Mouse (Mus musculus) gastrocnemius, postnatal 25 days (tissue): ENCODE data around the gene Cyp19a1. TPM values are rescaled to one million over a fixed set of nuclear protein-coding genes. Genes with fewer than 3 reads are reported as not detected.

ENCODE experiments used
- DNase-seq: peaks from one replicate; pipeline ENCODE4 v3.0.0; 2022
- long read RNA-seq, 2 experiments: library from polyadenylated mRNA; stranded (forward); transcript quantifications; one replicate each; pipeline ENCODE4 v2.0.0; 2021
- total RNA-seq, 2 experiments: library from RNA; stranded (reverse); gene quantifications; 1 replicate in 1 of 2; 2 replicates in 1 of 2; pipeline ENCODE4 v1.2.3; 2021

The Cyp19a1 gene
- total RNA-seq = not detected
- long read RNA-seq, experiment 1 = 0 reads
- long read RNA-seq, experiment 2 = 0 reads

DNA sequence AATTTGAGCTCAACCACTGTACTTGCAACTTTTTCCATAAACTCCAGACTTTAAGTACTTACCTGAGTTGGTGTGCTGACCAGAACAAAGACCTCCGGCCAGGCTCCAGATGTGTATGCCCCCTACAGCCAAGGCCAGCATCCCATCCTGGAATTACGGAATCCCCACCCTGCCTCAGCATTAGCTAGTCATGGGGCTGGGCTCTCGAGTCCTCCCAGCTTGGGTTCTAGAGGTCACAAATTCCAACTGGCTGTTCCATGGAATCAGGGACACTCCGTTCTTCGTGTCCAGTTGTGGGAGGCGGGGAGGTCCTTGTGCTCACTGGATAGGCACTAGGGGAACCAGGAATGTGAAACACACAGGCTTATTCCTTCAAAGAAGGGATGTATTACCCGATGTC, at the start of gene Cyp19a1:
Gene Cyp19a1, minus strand, starts transcription at position 101 of the 400 bp plus-strand sequence.
- no peak for DNase-seq

DNA sequence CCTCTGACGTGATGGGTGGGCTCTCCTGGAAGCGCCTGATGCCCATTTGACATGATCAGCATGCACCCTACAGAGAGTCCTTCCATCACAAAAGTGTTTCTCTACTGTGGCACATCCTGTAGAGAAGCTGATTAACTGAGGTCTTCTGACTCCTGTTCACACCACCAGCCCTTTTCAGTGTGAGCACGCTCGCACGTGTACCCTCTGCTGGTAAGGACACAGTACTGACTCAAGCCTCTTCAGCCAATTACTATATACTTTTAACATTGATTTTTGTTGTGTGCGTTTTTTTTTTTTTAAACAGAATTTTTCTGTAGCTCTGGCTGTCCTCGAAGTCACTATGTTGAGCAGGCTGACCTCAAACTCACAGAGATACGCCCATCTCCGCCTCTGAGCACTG, 48.5 kb upstream of the Cyp19a1 start:
- DNase-seq = no peak

DNA sequence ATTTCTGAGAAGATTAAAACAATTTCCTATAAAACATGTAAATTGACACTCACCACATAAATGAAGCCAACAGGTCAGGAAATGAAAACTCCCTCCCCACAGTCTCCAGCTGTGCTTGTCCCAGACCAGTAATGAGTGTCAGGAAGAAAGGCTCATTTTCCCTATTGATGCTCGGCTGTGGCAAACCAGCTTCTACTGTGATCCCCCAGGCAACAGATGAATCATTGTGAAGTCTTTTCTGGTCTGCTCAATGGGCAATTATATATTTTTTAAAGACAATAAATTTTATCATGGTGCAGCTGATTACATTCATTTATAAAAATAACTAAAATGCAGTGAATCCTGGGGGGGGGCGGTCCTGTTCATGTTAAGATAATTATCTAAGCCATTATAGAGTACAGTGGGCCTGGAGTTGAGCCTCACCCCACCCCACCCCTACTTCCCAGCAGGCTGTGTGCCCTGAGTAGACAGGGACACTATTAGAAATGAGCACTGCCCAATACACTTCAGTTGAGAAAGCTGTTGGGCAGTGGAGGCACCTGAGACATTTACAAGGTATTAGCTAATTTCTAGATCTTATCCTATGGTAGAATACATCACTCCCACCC, 40.9 kb upstream of the Cyp19a1 start:
- DNase-seq = no peak

DNA sequence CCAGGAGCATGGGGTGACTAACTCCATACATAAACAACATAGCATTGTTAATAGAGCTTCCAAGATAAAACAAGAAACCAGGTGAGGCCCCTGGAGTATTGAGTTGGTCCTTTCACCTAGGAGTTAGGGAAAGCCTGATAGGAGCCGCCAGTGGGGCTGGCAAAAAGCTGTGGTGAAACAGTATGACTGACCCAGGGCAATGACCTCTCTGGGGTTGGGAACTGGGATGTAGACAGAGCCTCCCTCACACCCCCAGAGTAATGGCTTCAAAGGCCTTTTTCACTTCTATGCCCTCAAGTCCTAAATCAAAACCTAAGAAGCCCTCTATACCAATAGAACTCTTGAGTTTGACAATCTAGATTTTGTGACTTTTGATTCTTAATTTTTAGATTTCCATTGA, 40.3 kb upstream of the Cyp19a1 start:
- DNase-seq = no peak

DNA sequence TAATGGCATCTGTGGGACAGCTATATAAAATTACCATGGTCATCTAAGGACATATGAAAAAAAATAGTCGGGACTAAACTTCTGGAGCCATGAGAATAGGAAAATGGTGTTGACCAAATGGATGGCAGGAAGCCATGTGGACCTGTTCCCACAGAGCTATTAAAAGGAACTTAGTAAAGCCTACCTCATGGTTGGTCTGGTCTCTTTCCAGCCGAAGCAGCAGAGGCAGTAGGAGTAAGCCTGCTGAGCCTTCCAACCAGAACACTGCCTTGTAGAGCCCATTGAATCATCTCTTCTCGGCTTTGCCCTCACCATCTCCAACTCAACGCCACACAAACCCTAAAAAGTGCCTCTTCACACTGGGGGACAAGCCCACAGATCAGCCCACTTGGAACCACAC, 33.3 kb upstream of the Cyp19a1 start:
- peak; percentile 14 for DNase-seq

DNA sequence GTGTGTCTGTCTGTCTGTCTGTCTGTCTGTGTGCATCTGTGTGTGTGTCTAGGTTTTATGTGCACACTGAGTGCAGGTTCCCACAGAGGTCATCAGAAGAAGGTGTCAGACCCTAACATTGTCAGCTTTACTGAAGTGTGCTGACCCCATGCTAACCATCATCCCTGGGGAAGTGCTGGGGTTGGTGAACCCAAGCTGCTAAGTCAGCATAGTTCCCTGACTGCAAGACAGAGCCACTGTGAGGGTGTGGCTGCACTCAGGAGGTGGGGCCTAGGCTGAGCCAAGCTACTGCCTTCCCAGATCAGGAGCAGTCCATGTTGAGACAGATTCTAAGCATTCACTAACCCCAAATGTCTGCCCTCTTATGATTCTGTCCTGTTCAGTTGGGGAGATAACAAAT, 31.9 kb upstream of the Cyp19a1 start:
- DNase-seq = no peak

DNA sequence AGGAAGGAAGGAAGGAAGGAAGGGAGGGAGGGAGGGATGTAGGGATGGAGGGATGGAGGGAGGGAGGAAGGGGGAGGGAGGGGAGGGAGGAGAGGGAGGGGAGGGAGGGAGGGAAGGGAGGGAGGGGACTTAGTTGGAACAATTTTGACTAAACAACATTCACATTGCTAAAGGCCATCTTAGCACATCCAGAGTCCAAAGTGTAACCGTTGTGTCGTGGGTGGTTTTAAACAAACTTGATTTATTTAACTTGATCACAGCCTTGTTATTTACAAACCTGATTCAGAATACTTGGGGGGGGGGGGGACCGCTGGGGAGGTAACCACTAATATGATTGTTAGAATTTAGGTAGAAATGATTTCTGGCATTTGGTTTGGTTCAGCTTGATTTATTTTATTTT, 31.5 kb upstream of the Cyp19a1 start:
- DNase-seq = no peak

DNA sequence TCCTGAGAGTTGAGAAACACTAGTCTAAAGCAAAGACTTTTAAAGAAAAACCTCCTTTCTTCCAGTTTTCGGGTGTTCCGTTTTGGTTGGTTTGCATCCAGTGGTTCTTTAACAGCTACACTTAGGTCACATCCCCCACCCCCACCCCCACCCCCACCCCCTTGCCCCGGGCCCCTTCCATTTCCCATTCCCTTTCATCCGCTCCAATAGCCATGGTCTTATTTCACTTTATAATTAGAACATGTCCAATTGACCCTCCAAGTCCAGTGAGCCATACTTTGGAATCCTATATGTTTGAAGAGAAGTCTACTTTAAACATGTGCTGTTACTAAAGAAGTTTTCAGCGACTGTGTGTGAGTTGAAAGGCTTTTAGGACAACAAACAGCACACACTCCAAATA, 19.9 kb upstream of the Cyp19a1 start:
- DNase-seq = no peak

DNA sequence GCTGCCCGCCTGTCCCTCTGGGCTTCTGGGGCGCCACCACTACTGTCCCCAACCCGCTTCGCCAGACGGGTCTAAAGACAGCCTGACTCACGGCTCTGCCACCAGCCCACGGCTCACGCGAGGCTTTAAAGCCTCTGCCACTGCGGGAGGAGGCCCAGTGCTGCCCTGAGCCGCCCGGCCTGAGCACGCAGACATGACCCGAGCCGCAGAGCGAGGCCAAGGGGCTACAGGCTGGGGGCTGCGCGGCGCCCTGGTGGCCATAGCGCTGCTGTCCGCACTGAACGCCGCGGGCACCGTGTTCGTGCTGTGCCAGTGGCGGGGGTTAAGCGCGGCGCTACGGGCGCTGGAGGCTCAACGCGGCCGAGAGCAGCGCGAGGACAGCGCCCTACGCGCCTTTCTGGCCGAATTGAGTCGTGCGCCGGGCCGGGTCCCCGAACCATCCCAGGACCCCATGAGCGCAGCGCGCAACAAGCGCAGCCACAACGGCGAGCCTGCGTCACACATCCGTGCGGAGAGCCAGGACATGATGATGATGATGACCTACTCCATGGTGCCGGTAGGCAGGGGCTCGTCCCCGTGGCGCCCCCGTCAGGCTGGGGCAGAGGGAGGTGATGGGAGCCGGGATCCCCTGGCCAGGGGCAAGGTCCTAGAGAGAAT, 18.5 kb upstream of the Cyp19a1 start, which contains the start of gene Gldn:
Gene Gldn, plus strand, starts transcription at position 156 of the 657 bp plus-strand sequence.
- no peak for DNase-seq

DNA sequence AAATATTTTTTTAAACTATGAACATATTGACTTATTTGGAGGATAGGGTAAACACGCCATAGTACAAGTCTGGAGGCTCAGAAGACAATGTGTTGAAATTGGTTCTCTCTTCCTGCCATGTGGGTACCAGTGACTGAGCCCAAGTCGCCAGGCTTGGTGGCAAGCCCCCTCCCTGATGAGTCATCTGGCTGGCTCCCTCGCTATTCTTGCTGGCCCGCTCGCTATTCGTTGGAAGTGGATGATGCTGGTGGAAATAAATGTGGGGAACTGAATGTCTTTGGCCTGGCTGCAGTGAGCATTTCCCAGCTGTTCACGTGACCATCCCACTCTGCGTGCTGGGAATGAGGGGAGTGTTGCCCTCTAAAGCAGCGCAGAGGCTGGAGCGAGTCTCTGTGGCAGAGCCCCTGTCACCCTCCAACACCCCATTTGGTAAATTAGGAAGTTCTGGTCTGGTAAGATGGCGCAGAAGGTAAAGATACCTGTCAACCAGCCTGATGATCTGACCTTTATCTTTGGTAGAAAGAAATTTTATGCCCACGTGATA, 11.2 kb upstream of the Cyp19a1 start:
- no peak for DNase-seq

DNA sequence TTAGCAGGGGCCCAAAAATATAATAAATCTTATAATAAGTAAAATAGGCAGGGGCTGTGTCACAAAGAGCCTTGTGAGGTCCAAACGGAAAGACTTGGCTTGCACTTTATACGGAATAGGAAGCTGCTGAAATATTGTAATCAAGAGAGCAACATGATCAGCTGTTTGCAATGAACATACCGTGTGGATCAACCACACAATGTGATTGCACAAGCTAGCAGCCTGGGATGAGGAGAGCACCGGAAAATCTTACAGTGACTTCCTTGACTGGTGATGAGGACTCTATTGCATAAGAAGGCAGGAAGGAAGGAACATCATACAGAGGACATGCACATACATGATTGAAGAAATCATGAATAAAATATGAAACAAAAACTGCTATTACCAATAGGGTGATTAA, 7.4 kb upstream of the Cyp19a1 start:
- no peak for DNase-seq

DNA sequence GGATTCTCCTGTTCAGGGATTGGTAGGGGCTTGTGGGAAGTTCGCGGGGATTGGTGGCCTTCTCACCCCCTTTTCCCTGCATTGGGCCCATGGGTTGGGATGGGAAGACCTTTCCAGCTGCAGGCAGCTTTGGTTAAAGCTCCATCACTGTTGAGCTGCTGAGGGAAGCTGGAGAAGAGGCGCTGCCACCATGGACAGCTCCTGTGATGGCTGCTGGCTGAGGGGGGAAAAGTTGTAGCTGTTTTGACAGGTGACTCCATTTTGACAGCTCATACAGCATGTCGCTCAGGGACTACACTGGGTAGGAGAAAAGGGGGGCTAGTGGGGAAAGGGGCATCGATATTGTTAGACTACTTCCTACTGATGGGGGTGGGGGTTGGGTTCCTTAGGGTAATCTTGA, 3.0 kb upstream of the Cyp19a1 start:
- DNase-seq = no peak

DNA sequence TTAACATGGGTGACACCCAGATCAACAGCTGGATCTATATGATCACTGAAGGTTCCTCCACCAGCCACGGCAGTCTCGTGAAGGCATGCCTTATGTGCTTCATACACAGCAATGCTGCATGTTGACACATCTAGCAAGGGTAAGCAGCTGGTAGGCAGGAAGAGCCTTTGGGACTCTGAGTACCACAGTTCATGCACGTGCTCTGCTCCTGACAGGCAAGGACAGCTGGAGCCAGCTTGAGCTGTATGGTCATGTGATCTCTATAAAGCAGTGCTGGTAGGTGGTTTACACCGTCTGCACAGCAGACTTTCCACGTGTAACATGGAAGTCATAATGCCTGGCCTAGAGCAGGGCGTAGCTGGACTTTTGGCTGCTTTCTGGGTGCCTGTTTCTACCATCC, 2.1 kb upstream of the Cyp19a1 start:
- DNase-seq = no peak

DNA sequence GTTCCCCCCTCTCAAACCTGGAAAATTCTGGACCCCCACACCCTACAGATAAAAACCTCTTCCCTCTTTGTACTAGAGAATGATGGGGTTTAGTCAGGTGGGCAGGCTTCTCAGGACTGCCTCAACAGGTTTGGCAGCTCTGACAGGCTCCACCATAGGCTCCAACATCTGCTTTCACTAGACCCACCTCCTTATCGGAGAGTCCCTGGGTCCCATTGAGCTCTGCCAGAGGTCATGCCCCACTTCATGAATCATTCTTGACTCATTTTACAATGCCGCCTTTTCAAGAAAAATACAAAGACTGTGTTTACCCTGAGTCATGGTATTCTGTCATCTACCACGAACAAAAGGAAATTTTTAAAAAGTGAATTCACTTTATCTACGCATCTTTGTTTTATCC, 3.2 kb downstream of the Cyp19a1 start:
- no peak for DNase-seq

DNA sequence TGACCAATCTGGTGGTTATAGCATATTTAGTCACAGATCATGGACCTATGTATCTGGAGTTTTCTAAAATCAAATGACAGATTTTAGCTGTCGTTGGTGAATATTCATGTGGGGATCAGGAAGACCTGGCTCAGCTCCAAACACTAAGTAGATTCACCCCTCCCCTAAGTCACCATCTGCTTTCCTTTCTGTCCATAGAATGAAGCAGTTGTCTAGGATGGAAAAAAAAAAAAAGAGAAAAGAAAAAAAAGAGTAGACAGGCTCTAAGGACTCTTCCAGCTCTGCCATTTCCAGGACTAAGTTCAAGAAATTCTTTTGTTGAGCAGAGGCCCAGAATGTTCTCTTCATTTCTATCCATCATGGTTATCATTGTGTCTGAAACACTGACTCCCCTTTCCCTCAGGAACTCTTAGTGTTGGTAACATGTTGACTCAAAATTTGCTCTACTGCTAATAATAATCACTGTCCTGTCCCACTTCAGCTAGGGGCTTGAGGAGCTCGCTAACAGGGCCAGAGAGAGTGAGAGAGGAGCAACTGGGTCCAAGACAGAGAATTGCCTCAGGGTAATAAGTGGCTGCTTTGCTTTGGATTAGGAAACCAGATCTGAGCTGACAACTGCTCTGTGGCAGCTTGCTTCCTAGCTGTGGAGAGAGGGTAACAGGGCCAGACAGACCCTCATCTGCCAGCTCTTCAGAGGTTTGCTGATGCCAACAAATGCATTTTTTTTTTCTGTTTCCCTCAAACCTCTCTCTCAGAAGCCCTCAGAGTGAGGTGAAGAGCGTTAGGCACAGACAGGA, 22.8 kb downstream of the Cyp19a1 start:
- DNase-seq = no peak

DNA sequence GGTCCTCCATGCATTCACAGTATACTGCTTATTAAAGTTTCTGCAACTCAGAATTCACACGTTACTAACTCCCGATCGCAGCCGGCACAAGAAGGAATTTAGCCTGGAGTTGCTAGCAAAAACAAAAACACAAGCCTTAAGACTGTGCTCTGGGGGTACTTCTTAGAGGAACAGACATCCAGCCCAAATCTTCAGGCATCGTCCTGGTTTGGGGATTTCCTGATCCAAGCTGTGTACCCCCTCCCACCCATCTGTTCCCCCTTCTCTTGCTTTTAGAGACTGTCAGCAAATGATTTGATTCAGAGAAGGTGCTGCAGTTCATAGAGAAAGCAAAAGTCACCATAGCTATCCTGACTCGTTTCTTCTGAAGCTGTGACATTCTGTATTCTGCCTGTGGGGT, 40.3 kb downstream of the Cyp19a1 start:
- no peak for DNase-seq

DNA sequence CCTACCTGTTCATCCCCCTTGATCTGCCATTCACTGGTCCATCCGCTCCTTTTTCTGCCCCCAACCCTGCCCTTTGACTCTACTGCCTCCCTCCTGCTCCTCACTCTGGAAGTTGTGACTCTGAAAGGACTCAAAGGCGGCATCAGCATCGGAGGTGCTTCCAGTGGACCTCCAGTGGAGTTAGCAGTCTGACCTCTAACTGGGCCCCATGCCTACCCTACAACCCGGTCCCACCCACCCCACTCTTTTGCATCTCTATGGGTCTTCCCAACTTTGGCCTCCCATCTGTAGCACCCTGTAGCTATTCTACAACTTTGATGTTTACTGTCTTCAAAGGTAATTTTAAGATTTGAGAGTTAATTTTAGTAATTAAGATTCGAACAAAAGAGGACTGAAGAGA, 51.4 kb downstream of the Cyp19a1 start:
- no peak for DNase-seq

DNA sequence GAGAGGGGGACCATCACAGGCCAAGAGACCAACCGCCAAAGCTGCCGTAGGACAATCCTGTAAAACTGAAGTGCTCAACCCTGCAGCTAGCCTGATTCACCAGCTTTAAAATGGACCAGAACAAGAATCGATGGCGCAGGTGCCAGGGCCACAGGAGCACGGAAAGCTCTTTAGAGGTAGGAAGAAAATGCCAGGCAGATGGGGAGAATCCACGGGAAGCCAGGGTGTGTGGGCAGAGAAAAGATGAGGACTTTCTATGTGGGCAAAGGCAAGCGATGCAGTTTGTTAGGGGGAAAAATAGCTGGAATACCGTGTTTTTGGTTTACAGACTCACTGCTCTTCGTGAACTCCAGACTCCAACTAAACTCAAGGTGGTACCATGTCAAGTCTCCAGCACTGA, 53.0 kb downstream of the Cyp19a1 start:
- no peak for DNase-seq

DNA sequence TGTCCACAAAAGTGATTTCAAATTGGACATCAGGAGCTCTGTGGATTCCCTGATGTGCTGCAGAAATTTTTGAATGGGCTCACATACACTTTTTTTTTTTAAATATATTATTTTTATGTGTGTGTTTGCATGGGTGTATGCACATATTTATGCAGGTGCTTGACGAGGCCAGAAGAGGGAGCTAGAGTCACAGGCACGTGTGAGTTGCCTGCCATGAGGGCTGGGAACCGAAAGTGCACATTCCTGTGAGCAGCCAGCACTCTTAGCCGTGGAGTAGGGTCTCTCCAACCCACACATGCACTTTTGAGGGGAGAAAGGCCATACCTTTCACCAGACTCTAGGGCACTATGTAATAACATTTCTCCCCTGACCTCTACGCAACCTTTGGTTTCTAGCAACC, 73.1 kb downstream of the Cyp19a1 start:
- DNase-seq = no peak

DNA sequence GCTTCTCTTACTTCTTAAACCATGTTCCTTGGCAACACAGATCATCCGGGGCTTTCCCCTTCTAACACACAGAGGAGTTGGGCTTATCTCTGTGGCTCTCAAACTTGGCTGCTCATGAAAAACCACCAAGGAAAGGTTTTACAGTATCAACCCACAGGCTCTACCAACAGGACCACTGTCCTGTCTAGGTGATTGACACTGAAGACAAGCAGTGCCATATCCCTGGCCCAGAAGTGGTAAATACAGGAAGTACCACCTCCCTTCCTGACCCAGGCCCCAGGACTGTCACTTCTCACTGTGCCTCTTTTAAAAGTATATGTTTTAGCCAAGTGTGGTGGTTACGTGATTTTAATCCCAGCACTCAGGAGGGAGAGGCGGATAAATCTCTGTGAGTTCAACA, 76.5 kb downstream of the Cyp19a1 start:
- no peak for DNase-seq

DNA sequence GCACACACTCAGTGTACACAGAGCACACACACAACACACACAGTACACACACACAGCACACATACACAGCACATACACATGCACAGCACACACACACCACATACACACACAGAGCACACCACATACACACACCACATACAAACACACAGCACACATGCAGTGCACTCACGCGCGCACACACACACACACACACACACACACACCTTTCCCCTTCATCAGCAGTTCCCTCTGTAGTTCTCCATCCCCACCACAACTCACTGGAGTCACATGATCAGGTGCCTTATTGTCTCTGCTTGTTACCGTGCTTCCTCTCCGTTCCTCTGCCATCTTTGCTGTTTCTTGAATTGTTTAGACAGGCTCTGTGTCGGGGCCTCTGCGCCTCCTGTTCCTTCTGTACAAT, 85.4 kb downstream of the Cyp19a1 start:
- DNase-seq = no peak

DNA sequence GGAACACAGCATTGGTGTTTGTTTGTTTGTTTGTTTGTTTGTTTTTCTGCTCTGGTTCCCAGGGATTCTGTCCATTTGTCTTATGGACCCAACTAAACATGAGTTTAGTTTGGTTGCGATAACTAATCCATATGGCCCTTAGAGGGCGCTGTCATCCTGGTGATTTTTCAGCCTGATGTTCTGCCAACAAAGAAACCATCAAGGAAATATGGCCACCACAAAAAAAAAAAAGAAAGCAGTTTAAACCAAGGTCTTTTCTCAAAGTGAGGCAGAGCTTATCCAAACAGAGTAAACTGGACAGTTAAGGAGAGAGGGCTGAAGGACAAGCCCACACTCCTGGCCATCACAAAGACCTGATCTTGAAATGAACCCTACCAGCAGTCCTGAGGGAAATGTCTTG, 86.6 kb downstream of the Cyp19a1 start:
- no peak for DNase-seq

DNA sequence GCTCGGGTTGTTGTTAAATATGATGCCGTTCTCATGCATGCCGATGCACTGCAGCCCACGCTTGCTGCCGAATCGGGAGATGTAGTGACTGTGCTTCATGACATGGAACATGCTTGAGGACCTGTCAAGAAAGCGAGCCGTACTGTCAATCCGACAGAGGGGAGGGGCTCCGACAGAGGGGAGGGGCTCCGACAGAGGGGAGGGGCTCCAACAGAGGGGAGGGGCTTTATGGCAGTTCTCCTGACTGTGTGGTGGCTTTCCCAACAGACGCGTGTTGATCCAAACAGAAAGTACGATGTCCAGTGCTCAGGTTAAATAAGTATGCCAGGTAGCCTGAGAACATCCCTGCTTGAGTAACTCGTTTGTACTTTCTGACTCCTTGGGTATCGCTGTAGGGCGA, 87.7 kb downstream of the Cyp19a1 start:
- no peak for DNase-seq
